Mouse (Mus musculus): ENCODE measurements at regions not wholly inside any gene's neighbourhood (a gene's known extent, or its start where the extent isn't known, plus 50 kb on each side); places are given as distances from the start of the nearest gene placed in this dataset.

DNA sequence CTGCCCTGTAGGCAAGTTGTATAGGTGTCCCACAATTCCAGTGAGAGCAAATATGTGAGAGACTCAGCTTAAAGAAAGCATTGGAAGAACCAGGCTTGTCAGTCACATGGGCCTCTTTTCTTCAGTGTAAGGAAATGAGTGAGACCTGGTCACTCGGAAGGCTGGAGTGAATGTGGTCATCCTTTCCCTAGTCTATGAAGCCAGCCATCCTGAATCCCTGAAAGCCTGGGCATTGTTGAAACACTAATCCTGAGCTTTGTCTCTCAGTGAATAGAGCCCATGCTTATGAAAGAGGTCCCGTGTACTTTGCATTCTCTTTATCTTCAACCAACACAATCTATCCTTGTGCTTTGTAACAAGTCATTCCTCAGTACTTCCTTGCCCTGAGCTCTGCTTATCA, 420.1 kb upstream of the Igfbp7 start:
- no peak for TF ChIP-seq GATA1 (IDR thresholded peaks at IDR 0.05; ENCODE audit: low read length)
- no peak for TF ChIP-seq TAL1 (IDR thresholded peaks at IDR 0.05; ENCODE audit: low read length)
